Mouse (Mus musculus) CD8-positive naive resting alpha-beta T cell, adult 2 months (primary cell): Measurements from ENCODE around the gene Lyl1.

Experiments
- DNase-seq, 2 experiments: peaks; one replicate each; pipeline ENCODE4 v3.0.0; 2022; ENCODE audit warnings: low read depth in 2 of 2, low spot score in 2 of 2

Gene Lyl1

DNA sequence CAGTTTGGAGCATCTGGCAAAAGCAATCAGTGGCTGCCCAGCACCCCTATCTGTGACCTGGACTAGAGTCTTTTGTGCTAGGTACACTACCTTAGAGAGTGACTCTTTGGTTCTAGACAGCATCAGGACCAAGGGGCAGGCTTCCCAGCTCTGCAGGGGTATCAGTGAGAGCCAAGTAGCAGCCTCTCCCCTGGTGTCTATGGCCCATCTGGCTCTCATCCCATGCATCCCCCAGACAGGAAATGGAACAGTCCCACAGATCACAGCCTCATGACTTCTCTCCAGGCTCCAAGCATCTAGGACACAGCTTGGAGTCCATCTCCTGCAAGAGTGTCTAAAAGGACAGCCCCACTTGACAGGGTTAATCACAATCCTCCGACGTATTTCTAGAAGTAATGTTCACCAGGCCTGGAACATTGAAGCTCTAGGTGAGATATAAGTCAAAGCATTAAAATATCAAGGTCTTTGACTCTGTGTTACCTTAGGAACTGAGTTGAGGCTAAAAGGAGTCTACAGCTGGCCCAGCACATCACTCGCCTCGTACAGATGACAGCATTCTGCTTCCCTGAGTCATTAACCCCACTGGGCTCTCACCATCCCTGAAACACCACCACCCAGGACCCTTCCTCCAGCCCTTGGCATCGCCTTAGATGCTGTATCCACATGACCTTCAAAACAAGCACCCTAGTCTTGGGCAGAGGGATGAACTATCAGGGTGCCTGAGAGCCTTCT lies 17.9 kb downstream of the Lyl1 start:
- no peak for DNase-seq

DNA sequence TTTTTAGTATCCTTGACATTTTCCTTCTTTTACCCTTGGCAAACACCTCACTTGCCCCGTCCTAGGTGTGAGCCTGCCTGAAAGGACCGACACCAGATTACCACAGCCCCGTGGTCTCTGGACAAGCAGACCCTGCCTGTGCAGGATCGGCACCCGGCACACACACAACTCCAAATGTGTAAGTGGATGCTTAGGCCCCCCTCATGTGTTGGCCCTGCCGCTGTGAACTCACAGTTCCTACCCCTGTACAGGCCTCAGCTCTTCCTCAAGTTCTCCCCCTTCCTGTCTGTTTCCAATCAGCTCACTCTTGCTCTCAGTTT lies 21.2 kb downstream of the Lyl1 start:
- DNase-seq, result no peak

DNA sequence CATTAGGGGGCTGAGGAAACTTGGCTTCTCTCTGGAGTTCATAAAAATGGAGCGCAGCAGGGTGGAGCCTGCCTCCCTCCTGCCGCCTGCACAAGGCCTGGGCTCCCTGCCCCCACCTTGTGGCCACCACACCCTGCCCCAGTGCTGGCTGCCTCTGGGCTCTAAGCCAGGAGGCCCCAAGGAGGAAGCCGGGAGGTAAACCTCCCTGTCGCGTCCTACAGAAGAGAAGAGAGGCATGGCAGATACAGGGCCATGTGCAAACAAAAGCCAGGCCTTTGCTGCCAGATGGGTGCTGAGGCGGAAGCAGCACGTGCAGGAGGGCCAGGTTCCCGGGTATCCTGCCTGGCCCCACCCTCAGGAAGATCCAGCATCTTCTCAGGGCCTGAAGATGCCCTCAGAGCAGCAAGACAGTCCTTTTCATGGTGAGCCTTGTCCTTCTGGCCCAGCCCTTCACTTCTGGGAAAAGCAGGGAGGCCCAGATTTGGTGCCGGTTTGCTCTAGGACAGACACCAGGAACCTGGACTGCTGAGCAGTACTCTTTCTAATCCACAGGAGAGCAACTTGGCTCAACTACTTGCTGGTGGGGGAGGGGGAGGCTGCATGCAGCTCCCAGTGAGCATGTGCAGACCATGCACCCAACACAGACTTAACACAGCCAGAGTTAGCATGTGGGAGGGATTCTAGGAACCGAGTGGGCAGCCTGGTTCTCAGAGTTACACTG lies 21.8 kb downstream of the Lyl1 start, which contains the start of gene G430095P16Rik:
TSS of gene G430095P16Rik (plus strand) at position 158 of the 721 bp plus-strand sequence.
- peak; percentile 54 to 59 for DNase-seq

DNA sequence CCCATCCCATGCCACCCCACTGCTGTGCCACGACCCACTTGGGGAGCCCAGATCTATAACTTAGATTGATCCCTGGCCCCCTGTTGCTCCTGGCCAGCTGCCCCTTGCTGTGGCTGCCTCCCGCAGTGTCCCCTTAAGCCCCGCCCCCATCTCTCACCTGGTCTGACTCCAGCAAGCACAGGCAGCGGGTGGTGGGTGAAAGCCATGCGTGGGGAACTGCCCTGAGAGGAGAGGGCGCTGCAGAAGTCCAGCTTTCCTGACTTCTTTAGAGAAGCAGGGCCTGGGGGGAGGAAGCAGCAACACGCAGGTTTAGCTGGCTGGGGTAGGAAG lies 22.3 kb downstream of the Lyl1 start:
- no peak for DNase-seq

DNA sequence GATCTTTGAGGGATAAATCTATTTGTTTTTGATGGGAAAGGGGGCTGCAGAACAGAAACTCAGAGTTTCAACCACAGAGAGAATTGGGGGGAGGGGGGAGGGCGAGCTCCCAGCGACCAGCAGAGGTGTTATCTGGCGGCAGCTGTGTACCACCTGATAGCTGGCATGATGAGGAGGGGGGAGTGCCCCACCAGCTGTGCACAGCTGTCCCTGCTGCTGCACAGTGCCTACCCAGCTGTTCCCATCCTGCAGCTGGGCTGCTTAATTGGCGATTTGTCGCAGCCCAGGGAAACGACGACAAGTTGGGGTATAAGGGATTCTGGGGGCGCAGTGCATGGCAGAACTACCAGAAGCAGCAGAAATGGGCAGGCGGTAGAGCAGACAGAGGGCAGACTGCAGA lies 23.4 kb downstream of the Lyl1 start:
- DNase-seq, result no peak

DNA sequence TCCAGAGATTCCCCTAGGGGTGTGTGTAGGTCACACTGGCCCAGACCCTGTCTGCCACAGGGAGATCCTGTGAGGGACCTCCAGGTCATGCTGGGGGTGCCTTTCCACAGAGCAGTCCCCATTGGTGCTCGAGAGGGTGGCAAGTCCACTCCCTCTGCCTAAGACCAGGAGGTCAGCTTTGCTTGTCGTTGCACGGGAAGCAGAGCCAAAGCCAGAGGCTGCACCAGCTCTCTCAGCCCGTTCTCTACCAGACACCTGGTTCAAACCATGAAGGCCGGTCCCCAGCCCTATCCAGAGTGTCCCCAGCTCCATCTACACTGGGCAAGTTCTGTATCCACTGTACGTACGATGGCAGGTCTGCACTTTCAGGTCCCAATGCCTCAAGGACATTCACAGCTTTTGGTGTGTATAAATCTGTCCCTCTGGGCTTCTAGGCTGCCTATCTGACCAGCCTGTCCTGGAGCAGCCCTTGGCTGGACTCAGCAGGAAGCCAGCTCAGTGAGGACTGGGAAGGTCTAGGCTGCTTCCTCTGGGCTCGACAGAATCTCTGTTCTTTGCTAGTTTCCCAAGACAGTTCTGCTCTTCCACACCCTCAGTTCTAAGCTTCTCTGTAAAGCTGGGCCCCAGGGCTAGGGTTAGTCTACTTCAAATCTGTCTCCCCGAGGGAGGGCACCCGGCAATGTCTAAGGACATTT lies 24.1 kb downstream of the Lyl1 start:
- no peak for DNase-seq

DNA sequence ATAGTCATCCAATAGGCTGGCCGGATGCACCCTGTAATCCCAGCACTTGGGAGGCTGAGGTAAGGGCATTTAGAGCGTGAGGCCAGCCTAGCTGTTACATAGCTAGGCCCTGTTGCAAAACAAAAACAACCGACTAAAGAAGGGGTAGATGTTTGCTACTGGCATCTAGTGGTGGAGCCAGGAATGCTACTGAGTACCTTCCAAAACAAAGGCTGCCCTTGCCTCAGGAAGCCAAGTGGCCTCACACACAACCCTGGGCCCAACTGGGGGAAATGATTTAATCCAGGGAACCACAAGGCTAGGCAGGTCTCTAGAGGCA lies 24.6 kb downstream of the Lyl1 start:
- no peak for DNase-seq

DNA sequence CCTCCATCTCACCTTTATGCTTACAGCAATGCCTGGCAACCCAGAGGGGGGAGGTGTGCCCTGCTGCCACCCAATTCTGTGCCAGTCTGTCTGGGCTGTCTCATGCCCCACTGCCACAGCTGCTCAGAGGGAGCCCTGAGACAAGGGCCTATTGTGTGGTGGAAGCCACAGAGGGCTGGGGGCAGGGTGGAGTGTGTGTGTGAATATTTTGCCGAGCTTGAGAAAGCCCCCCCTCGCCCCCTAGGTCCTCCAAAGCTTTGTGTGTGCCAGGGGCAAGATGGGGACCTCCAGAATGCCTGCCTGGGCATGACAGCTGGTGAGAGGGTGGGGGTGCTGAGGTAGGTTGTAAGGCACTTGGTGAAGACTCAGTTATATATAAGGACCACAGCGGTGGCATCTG lies 27.2 kb downstream of the Lyl1 start:
- DNase-seq, result no peak

DNA sequence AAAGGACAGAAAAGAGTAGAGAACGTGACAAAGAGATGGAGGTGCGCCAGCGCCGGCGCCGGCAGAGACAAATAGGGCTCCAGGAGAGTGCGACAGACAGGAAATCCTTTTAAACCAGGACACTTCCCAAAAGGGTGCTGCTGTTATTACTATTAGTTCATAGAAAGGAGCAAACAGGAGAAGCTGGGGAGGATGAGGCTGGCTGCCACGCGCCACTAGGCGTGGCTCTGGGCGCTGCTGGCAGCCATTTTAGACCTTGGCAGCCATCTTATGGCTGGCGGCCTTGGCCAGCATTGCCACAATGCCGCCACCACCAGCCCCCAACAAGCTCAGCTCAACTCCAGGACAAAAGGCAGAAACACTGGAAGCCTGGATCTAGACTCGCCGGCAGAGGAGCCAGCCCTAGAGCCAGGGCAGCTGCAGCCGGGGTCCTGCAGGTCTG lies 28.7 kb downstream of the Lyl1 start:
- no peak for DNase-seq

DNA sequence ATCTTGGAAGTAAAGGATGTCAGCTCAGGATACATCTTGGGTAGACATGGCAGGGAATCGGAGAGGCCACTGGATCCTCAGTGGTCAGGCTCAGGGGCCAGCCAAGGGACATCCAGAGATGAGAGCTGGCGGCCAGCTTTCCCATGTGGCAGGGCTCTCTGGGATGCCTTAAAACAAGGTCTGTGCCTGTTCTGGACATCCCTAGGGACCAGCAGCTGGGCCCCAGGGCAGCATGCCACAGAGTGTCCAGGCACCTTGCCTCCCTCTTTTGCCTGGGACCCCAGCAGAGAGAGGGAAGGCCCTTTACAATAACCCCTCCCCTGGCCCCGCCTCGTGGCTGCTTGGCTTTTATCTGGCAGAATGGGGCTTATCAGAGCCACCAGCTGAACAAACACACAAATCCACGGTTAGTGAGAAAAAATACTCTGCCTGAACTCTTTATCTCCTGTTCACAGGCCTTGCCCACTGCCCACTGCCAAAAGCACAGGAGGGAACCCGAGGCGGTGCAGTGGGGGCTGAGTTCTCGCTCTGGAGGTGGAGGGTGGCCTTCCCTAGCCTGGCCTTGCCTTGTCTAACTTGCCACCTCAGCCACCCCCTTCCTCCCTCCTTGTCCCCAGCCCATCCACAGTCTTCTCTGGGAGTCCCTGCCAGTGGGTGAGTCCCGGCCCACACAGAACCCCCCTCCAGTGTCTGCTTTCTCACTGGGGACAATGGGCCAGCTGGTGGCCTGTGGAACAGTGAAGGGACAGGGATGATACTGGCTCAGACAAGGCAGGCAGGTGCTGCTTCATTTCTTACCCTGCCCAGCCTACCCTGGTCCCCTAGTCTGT lies 29.5 kb downstream of the Lyl1 start:
- no peak for DNase-seq

DNA sequence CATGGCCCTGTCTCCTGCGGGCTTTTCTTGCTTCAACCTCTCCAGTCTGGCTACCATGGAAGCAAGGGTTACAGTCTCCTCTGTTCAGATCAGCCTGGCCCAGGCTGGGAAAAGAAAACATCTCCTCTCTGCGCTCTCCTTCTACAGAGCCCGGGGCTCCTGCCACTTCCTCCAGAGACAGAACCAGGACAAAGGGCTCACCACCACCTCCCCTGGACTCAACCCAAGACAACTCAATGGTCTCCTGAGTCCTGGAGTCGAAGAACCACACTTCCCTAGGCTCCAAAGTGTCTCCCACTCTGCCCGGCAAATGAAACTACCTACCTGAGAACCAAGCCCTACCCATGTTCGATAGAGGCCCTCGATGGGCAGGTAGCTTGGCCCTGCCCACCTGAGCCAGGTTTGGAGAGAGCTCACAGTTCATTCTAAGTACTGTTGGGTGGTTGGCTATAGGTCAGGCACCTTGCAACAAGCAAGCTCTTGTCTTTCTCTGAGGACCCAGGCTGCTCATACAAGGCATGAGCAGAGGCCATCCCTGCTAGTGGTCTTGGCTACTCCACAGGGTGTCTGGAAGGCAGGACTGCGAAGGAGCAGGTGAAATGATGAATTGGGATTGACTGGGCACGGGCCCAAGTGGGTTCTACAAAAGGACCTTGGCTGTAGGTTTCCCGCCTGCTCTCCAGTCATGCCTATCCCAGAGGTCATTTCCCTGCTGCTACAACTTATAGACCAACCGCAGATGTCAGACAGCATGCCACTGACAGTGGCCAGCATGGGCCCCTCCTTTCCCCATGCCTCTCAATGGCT lies 30.3 kb downstream of the Lyl1 start:
- DNase-seq, result no peak

DNA sequence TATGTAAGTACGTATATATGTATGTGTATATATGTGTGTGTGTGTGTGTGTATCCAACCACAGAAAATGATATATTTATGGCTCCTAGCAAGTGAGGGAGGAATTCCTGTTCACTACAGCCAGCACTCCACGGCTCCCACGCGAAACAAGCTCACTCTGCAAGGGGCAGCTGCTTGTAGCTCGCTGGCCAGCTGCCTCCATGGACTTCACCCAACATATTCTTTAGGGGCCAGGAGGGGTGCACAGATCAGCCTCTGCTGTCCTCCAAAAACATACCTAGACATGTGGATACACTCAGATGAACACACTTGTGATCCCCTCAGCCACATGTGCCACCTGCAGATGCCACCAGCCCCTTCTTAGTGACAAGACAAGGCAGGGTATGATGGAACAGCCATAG lies 31.3 kb downstream of the Lyl1 start:
- DNase-seq, result no peak

DNA sequence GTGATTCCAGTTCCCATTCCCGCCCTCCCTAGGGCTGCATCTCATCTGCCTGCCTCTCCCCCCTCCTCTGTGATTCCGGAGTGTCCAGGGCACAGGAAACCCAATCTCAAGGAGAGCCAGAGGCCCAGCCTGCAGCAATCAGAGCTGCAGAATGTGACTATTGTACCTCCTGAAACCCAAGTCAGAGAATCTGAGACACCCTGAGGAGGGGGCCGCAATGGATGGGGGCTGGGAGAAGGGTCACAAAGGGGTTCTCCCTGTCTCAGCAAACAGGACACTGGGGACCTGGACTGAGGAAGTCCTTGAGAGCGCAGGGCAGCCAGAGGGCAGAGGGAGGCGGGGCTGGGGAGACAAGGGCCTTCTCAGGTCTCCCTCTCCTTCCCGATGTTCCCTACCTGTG lies 31.7 kb downstream of the Lyl1 start:
- no peak for DNase-seq

DNA sequence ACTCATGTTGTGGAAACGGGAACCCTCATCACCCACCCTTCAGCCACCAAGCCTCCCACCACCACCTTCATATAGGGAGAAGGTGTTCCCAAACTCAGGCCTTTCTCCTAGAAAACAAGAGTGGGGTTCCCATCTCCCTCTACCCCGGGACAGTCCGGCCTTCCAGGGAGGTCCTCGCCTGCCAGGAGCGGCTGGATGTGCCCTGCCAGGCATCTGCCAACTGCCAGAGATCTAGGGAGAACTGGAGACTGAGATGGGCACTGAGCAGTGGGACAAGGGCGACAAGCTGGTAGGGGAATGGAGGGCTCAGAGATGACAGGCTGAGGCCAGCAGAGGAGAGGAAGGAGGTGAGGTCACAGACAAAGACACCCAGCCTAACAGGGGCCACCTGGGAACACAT lies 32.7 kb downstream of the Lyl1 start:
- DNase-seq, result no peak

DNA sequence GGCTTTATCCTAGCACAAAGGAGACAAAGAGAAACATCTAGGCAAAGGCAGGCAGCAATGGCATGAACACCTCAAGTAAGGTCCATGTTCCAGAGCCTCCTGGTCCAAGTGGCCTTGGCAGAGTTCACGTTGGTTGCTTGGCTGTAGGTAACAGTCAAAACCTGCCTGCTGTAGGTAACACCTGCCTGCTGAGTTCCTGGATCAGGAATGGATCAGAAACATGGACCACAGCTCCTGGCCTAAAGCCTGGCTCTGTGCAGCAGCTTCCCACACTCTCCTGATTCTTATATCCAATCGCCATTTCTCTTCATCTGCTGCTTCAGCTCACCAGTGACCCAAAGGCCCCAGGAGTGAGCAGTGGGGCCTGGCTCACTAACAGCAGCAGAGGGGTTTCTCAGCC lies 33.4 kb downstream of the Lyl1 start:
- no peak for DNase-seq

DNA sequence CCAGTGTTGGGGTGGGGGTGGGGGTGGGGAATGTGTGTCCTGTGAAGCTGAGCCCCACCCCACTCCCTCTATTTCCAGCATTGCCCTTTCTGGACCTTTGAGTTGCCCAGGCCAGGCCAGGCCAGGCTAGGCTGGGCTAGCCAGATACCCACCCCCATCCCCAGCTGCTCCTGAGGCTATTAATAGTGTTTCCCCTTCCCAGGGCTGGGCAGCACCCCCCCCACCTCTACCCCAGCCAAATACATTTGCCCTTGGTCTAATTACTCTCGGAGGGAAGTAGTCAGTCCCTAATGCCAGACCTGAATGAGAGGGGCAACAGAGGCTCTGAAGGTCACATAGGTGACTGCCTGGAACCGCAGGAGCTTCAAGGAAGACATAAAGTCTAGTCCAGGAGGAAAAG lies 34.3 kb downstream of the Lyl1 start:
- no peak for DNase-seq

DNA sequence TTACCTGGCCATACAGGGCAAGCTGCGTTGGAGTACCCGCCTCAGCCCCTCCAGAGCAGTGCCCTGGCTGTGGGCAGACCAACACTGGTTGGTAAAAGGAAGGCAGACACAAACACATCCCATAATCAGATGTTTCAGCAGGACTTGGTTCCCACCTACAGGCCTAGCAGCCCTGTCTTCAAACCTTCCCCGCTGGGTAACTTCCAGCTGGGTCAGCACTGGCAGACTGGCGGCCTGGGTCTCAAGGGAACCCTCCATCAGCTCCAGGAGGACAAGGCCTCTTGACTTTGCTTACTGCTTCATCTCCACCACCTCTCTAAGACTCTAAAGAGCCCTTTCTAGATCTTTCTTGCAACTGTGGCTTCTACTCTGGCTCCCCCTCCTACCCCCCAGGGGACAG lies 35.3 kb downstream of the Lyl1 start:
- DNase-seq, result no peak

DNA sequence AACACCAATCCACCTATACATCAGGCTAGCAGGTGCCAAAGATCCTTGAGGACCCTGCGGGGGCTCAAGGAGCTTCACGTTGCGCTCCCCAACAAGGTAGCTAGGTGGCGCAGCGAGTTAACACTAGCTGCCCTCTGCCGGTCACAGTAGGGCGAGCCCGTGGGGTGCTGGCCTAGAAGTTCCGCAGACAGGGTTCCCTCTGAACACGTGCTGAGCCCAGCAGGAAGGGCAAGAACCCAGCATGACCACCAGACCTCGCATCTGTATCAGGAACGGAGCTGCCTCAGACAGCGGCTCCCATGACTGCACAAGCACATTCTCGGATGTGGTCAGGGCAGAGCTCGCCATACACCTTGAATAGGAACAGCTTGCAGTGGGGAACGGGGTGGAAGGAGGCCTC lies 36.4 kb downstream of the Lyl1 start:
- peak; percentile 72 to 83 for DNase-seq

DNA sequence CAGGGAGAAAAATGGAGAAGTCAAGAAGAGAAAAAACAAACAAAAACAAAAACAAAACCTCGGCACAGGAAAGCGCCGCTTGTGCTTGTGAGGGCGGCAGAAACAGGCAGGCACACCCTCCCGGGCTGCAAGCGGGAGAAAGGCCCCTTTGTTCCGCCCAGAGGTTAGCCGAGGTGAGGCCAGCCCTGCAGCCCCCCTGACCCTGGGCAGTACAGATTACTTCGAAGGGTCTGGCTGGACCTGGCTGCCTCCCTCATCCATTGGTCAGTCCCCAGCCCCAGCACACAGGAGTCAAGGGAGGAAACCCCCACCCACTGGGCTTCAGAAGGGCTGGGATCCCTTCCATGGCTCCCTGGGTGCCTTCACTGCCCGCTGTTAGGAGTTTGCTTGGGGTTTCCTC lies 37.0 kb downstream of the Lyl1 start:
- DNase-seq, result no peak

DNA sequence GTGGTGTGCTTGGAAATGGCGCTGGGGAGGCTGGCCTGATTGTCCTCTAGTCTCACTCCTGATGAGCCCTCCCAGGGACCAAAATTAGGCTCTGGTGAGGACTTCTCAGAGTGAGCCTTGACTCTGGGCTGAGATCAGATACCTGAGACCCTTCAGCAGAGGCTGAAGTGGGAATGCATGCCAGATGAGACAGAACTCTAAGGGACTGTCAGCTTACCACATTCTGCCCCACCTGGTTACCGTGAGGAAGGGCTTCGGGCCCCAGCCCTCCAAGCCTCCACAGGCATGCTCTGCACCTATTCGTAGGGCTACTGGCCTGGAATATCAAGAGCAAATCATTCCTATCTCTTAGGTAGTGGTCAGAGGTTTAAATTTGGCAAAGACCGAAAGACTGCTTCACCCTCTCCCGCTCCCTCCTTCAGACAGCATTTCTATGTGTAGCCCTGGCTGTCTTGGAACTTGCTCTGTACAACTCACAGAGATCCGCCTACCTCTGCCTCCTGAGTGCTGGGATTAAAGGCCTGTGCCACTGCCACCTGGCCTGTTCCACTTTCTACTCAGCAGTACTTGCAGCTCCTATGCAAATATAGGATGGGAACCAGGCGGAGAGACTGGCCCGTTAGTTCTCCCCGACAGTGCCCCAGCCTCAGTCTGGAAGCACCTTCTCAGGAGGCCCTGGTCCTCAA lies 37.6 kb downstream of the Lyl1 start:
- no peak for DNase-seq

DNA sequence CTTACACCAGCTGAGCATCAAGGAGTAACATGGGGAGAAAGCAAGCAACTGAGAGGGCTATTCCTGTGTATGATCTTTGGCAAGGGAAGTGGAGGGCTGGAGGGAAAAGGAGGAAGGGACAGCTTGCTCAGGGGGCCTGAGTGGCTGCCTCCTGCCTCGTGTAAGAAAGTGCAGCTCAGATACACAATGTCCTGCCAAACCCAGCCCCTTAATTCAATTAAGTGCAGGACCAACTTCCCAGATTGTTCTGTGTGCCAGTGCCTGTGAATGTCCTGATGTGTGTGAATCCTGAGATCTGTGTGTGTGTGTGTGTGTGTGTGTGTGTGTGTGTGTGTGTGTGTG lies 38.1 kb downstream of the Lyl1 start:
- DNase-seq, result no peak
